Mouse (Mus musculus): ENCODE results near the gene Psmc5. TPM values are rescaled to one million over a fixed set of nuclear protein-coding genes. Genes with fewer than 3 reads are reported as not detected.
"Not testable (repeated sequence)": the region's sequence is repeated elsewhere in the genome, so short reads cannot be mapped to it uniquely, and the experiment has no call there.

Psmc5 gene
- 419 and 430 TPM in 2 replicates for polyA plus RNA-seq (2016; fragmentation: Nextera tagmentation; extraction: Ambion mirVana)

DNA sequence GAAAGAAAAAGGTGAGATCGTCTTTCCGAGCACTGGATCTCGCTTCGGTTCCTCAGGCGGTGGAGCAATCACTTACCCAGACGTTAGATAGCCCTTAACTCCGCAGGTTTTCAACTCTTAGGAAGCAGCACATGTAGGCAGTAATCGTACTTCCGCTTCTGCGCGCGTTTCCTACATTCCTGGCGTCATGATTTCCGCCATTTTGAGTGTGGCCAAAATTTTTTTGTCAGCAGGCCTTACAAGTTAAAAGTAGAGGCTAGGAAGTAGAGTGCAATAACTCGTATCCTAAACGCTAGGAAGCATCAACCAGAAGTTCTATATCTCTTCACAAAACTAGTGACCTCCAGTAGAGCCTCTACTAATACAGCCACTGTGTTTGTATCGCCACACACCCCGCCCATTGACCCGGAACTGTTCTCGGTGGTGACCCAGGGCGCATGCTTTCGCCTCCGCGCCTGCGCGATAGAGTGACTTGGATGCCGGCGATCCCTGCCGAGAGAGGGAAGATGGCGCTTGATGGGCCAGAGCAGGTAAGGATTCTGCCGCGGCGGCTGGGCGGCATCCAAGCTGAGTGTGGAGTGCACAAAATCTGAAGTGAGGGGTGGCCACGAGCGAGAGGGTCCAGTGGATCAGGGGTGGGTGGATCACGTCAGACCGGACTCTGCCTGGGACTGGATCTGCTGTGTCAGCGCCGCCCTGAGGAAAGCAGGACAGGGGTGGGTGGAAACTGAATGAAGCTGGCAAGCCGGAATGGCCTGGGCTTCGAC is at the start of gene Psmc5, which contains the start of gene Ftsj3:
Psmc5 (plus strand) TSS at position 470 of the 767 bp plus-strand sequence.
Ftsj3 (minus strand) TSS at position 395 of the 767 bp plus-strand sequence.
- Histone ChIP-seq H3K9me3 (no peaks in the 10 kb centered on the region), H3K4me1 (peaks cover 25% of the 10 kb centered on the region), H3K27me3 (replicated peaks; ENCODE audit: low read depth, poor library complexity, severe bottlenecking) (no peaks in the 10 kb centered on the region), H3K27ac (replicated peaks) (peak within 1 kb of the TSS; percentile 92), H3K4me3 (peak within 1 kb of the TSS; percentile 82), H3K36me3 (replicated peaks) (peaks cover 76% of the 10 kb centered on the region)
- WGBS: under 1% methylated on average over 42 of the region's 42 CpGs
- DNase-seq (ENCODE audit: low spot score): peak; percentile 97

DNA sequence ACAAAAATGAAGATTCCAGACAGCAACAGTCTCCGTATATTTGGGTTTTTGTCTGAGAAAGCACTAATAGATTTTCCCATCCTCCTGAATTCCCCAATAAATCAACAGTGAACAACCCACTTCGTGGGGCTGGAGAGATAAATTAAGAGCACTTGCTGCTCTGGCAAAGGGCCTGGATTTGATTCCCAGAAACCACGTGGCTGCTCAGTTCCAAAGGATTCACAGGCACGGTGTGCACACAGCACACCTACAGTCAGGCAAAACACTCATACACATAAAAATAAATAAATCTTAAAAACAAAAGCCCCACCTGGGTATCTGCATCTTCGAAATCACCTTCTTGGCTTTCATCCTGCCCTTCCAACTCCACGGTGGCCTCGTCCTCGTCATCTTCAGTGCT is 43.2 kb upstream of the Psmc5 start:
- WGBS: 92% methylated on average over 8 of the region's 8 CpGs

DNA sequence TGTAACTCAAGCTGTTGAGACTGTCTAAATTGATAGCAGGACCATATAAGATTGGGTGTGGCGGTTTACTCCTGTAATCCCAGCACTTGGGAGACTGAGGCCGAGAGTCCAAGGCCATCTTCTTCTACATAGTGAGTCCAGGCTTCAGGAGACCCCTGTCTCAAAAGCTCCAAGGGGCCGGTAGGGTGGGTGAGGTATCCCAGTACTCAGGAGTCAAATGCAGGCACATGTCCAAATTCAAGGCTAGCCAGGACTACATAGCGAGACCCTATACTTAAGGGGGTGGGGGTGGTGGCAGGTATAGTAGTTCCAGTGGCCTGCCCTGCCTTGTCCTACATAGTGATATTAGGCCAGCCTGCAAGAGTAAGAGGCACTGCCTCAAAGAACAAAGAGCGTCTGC is 41.1 kb upstream of the Psmc5 start:
- Histone ChIP-seq H3K27me3 (replicated peaks; ENCODE audit: low read depth, poor library complexity, severe bottlenecking) (no peaks in the 10 kb centered on the region), H3K4me1 (peaks cover 23% of the 10 kb centered on the region), H3K9me3 (no peaks in the 10 kb centered on the region), H3K36me3 (replicated peaks) (peaks cover 43% of the 10 kb centered on the region), H3K4me3 (peak overlapping the region; percentile 82), H3K27ac (replicated peaks) (no peak overlapping the region)
- no peak for DNase-seq (ENCODE audit: low spot score)
- 90% methylated on average over 5 of the region's 5 CpGs for WGBS

More for the DNA sequence above, 43.2 kb upstream of the Psmc5 start:
- Histone ChIP-seq H3K9me3 (no peaks in the 10 kb centered on the region), H3K4me3 (no peak overlapping the region), H3K27me3 (replicated peaks; ENCODE audit: low read depth, poor library complexity, severe bottlenecking) (no peaks in the 10 kb centered on the region), H3K36me3 (replicated peaks) (peaks cover 60% of the 10 kb centered on the region), H3K27ac (replicated peaks) (no peak overlapping the region), H3K4me1 (peaks cover 12% of the 10 kb centered on the region)
- no peak for DNase-seq (ENCODE audit: low spot score)

DNA sequence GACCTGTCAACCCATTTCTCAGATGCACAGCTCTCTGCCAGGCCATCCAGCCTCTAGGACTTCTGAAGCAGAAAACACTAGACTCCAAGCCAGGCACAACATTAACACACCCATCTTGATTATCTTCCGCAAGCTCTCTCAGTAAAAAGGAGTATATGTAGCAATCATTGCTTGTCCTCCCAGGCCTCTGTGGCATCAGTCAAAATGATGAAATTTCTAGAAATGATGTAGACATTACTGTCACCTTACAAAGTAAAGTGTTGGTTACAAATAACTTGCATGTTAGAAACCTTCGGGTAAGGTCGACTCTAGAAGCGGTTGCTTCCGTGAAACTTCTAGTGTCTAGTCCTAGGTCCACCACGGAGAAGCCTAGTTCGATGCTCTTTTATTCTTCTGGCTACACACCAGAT is 40.5 kb upstream of the Psmc5 start:
- WGBS: 29% methylated on average over 7 of the region's 7 CpGs
- H3K36me3 ChIP-seq (replicated peaks): peaks cover 37% of the 10 kb centered on the region
- H3K9me3 ChIP-seq: no peaks in the 10 kb centered on the region
- H3K27ac ChIP-seq (replicated peaks): peak overlapping the region; percentile 94
- peak overlapping the region; percentile 82 for H3K4me3 ChIP-seq
- no peaks in the 10 kb centered on the region for H3K27me3 ChIP-seq (replicated peaks; ENCODE audit: low read depth, poor library complexity, severe bottlenecking)
- DNase-seq (ENCODE audit: low spot score): no peak
- peaks cover 23% of the 10 kb centered on the region for H3K4me1 ChIP-seq

DNA sequence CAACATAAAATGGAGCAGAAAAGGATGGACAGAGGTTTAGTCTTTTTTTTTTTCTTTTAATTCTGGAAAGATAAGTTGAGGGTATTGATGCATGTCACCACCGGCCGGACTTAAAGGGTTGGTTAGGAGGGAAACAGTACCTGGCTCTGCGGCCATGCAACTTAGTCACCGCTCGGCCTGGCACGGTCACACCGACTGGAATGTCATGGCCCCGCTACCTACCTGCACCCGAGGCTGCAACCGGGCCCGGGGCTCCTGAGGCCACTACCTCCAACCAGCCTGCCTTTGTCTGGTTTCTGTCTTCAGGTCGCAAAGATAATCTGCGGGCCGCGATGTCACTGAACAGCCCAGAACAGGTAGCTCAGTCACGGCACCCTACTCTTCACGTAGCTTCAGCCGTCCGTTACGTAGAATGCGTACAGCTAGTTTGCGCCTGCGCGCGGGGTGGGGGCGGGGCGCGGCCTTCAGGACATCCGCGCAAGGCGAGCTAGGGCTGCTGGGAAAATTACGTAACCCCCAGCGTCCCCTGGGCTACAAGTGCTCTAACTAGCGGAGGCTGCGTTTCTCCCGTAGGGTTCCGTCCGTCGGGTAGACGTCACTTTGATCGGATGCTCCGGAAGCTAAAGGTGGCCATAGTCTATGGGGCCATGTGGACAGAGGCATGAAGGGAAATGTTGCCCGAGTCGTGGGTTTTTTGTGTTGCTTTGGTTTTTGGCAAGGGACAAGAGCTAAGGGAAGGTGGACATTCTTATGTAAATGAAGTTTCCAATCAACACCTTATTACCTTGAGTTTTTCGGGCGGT is 39.8 kb upstream of the Psmc5 start, which contains the start of gene Ccdc47:
Ccdc47 (minus strand) TSS at position 418 of the 803 bp plus-strand sequence.
- Histone ChIP-seq H3K9me3 (no peaks in the 10 kb centered on the region), H3K4me1 (peaks cover 23% of the 10 kb centered on the region), H3K27ac (replicated peaks) (peak within 1 kb of the TSS; percentile 94), H3K4me3 (peak within 1 kb of the TSS; percentile 82), H3K36me3 (replicated peaks) (peaks cover 33% of the 10 kb centered on the region), H3K27me3 (replicated peaks; ENCODE audit: low read depth, poor library complexity, severe bottlenecking) (no peaks in the 10 kb centered on the region)
- DNase-seq (ENCODE audit: low spot score): peak; percentile 97
- WGBS: under 1% methylated on average over 46 of the region's 46 CpGs

DNA sequence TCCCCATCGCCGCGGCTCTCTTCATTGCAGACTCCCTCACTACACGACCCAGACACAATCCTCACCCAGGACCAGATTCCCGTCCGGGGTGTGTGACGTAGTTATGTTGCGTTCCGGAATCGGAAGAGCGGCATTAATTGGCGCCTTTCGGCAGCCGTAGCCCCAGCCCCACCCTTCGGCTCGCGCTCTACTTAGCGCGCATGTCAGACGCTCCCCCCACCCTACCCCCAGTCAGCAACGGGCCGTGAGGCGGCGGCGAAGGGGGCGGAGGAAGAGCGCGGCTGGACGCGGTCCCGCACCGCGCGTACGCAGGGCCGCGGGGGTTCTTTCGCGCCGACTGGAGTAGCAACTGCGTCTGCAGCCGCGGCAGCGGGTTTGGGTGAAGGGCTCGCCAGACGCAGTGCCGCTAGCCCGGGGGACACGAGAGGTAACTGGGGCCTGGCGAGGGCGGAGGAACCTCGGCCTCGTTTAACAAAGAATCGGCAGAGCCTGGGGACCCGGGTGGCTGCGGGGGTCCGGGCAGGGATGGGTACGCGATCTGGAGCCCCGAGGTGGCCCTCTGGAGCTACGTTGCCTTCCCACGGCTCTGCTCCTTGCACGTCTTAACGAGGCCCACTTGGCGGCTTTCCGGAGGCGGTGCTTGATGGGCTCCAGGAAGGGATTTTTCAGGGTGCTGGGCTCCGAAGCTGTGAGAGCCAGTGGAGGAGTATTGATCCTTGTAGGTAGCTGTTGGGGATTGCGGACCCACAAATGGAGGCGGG is 39.0 kb upstream of the Psmc5 start, which contains the start of gene Ddx42:
Ddx42 (plus strand) TSS at position 197 of the 761 bp plus-strand sequence.
- peaks cover 23% of the 10 kb centered on the region for H3K4me1 ChIP-seq
- no peaks in the 10 kb centered on the region for H3K27me3 ChIP-seq (replicated peaks; ENCODE audit: low read depth, poor library complexity, severe bottlenecking)
- no peaks in the 10 kb centered on the region for H3K9me3 ChIP-seq
- DNase-seq (ENCODE audit: low spot score): peak; percentile 94
- WGBS: under 1% methylated on average over 70 of the region's 70 CpGs
- H3K27ac ChIP-seq (replicated peaks): peak within 1 kb of the TSS; percentile 94
- H3K4me3 ChIP-seq: peak within 1 kb of the TSS; percentile 82
- H3K36me3 ChIP-seq (replicated peaks): peaks cover 25% of the 10 kb centered on the region

DNA sequence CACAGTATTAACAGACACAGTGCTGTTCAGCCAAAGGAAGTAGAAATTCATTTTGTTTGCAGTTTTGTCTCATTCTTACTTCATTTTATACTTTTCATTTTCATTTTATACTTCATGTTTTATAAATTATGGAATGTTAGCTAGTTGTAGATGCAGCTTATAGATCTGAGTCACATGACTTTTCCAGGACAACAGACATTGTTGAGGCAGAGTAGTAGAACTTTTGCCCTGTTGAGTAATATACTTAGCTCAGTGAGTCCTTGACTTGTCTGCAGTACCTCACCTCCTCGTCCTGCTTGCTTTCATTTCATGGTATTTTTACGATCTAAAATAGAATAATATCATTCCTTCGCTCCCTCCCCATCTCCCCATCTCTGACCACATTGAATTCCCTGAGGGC is 35.4 kb upstream of the Psmc5 start:
- no peaks in the 10 kb centered on the region for H3K9me3 ChIP-seq
- peaks cover 25% of the 10 kb centered on the region for H3K36me3 ChIP-seq (replicated peaks)
- H3K27ac ChIP-seq (replicated peaks): no peak overlapping the region
- 96% methylated on average over 3 of the region's 3 CpGs for WGBS
- H3K27me3 ChIP-seq (replicated peaks; ENCODE audit: low read depth, poor library complexity, severe bottlenecking): no peaks in the 10 kb centered on the region
- H3K4me1 ChIP-seq: peaks cover 14% of the 10 kb centered on the region
- no peak overlapping the region for H3K4me3 ChIP-seq
- DNase-seq (ENCODE audit: low spot score): no peak

DNA sequence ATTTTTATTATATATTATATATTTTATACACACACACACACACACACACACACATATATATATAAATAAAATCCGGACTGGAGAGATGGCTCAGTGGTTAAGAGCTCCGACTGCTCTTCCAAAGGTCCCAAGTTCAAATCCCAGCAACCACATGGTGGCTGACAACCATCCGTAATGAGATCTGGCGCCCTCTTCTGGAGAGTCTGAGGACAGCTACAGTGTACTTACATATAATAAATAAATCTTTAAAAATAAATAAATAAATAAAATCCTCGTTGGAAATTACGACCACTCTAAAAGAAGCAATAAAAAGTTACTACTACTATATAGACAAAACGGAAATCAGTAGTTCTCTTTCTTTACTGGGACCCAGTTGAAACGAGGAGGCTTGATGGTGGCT is 22.0 kb upstream of the Psmc5 start:
- not testable (repeated sequence) for H3K27me3 ChIP-seq (replicated peaks; ENCODE audit: low read depth, poor library complexity, severe bottlenecking); DNase-seq (ENCODE audit: low spot score); H3K9me3 ChIP-seq; H3K27ac ChIP-seq (replicated peaks); H3K4me1 ChIP-seq; H3K4me3 ChIP-seq
- WGBS: 82% methylated on average over 8 of the region's 8 CpGs
- peaks cover 98% of the 10 kb centered on the region for H3K36me3 ChIP-seq (replicated peaks)

DNA sequence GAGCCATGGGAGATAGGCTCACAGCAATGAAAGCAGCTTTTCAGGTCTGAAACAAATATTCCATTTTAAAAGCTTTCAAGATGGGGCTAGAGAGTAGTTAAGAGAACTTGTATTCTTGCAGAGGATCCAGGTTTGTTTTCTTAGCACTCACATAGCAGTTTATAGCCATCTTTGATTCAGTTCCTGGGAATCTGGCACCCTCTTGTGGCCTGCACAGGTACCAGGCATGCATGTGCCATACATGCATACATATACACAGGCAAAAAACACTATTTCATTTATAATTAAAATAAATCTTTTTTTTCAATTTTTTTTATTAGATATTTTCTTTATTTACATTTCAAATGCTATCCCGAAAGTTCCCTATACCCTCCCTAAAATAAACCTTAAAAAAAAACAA is 9.1 kb upstream of the Psmc5 start:
- peaks cover 4% of the 10 kb centered on the region; the same call in 1 of the 2 replicates for H3K9me3 ChIP-seq
- WGBS: 94% methylated on average over 1 of the region's 1 CpGs
- no peak for DNase-seq (ENCODE audit: low spot score)
- peaks cover 100% of the 10 kb centered on the region for H3K36me3 ChIP-seq (replicated peaks)
- no peaks in the 10 kb centered on the region for H3K4me1 ChIP-seq
- H3K4me3 ChIP-seq: no peak overlapping the region
- no peak overlapping the region for H3K27ac ChIP-seq (replicated peaks)
- no peaks in the 10 kb centered on the region for H3K27me3 ChIP-seq (replicated peaks; ENCODE audit: low read depth, poor library complexity, severe bottlenecking)

DNA sequence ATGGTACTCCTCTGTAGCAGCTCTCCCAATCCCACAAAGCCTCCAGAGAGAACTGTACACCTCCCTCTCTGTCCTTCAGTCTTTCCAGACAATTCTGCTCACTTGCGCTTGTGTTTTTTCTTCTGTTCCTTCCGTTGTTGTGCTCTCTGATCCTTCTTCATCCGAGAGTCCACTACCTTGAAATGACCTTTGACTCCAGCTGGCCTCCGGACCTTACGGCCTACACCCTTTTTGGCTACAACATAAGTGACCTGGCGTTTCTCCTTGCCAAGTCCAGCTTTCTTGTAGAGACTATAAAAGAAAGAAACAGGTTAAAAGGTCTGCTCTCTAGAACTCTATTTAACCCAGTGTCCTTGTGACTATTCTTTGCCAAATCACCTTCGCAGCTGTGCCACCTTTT is 6.6 kb upstream of the Psmc5 start:
- H3K36me3 ChIP-seq (replicated peaks): peaks cover 100% of the 10 kb centered on the region
- H3K4me3 ChIP-seq: no peak overlapping the region
- H3K9me3 ChIP-seq: peaks cover 4% of the 10 kb centered on the region; the same call in 1 of the 2 replicates
- 89% methylated on average over 7 of the region's 7 CpGs for WGBS
- no peaks in the 10 kb centered on the region for H3K27me3 ChIP-seq (replicated peaks; ENCODE audit: low read depth, poor library complexity, severe bottlenecking)
- H3K4me1 ChIP-seq: peaks cover 2% of the 10 kb centered on the region
- no peak overlapping the region for H3K27ac ChIP-seq (replicated peaks)
- no peak for DNase-seq (ENCODE audit: low spot score)

DNA sequence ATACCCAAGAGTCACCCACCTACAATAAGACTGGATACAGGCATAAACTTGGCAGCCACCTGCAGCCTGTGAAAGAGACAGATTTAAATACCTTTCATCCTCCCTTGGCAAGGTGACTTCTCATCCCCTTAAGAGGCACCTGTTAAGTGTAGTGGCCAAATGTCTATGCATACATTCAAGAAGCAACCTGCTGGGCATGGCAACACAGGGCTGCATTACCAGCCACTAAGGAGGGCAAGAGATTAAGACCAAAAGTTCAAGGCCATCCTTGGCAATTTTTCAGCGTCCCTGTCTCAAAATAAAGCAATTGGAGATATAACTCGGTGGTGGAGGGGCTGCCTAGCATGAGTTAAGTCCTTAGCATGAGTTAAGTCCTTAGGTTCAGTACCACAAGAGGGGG is 1.2 kb upstream of the Psmc5 start:
- 0 out of 2 replicates have a peak overlapping the region, but pooled peaks have one; percentile 92 for H3K27ac ChIP-seq (replicated peaks)
- H3K27me3 ChIP-seq (replicated peaks; ENCODE audit: low read depth, poor library complexity, severe bottlenecking): no peaks in the 10 kb centered on the region
- no peaks in the 10 kb centered on the region for H3K9me3 ChIP-seq
- no peak for DNase-seq (ENCODE audit: low spot score)
- peaks cover 76% of the 10 kb centered on the region for H3K36me3 ChIP-seq (replicated peaks)
- WGBS: 17% methylated on average over 2 of the region's 2 CpGs
- peaks cover 25% of the 10 kb centered on the region for H3K4me1 ChIP-seq
- H3K4me3 ChIP-seq: peak overlapping the region; percentile 82

DNA sequence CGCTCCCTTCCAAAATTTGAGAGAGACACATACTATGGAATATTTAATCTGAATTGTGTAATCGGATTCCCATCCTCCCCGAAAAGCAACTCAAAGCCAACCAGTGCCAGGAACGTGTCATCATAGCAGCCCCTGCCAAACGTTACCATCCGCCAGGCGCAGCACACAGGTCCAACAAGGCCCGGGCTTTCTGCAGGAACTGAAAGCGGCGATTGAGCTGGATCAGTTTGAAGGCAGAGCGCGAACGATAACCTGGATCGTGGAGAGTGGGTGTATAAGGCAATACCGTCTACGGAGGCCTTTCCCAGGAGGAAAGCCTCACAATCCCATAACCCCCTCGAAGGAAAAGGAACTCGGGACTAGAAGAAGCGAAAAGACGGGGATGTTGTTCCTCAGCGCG is 780 bp upstream of the Psmc5 start:
- Histone ChIP-seq H3K9me3 (no peaks in the 10 kb centered on the region), H3K4me1 (peaks cover 25% of the 10 kb centered on the region), H3K4me3 (peak overlapping the region; percentile 82), H3K27me3 (replicated peaks; ENCODE audit: low read depth, poor library complexity, severe bottlenecking) (no peaks in the 10 kb centered on the region), H3K27ac (replicated peaks) (peak overlapping the region; percentile 92), H3K36me3 (replicated peaks) (peaks cover 76% of the 10 kb centered on the region)
- WGBS: 4% methylated on average over 22 of the region's 22 CpGs
- no peak for DNase-seq (ENCODE audit: low spot score)

All from embryonic facial prominence, embryonic 10.5 days (tissue).